ENCODE assay signal across 8 mouse cellular contexts in the genomic region with DNA sequence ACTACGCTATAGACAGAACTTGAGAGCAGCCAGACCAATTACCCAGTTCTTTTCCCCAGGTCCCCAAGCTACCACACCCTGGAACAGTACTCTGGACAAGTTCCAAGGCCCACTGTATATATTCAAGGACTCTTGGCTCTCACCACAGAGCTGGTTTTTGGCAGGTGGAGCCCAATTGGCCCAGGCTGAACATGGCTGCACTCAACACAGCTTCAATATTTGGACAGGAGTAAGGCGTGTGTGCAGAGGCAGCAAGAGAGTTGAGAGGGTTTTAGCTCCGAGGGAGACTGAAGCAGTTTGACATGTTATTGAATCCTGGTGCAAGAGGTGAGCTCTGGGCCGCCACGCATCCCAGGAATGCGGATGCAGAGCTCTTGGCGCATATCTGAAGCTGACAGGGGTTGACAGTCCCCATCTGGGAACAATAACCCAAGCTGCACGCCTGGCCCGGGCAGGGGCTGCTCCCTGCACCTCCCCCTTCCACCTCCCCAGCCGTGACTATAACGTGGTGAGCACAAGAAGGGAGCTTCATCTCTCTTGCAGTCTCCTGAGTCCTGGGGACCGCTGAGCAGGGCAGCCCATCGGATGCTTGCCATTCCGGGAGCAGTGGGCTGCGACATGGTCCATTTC. TPM values are rescaled to one million over a fixed set of nuclear protein-coding genes. Genes with fewer than 3 reads are reported as not detected.
DNase-seq lines count a peak whose midpoint lies in the region; ATAC-seq and TF ChIP-seq lines count a peak whose summit lies in the region.

No protein-coding gene starts in this region.

- peak overlapping the region; percentile 37; the same call in 1 of the 2 replicates for H3K9ac ChIP-seq in forebrain, embryonic 13.5 days
- H3K9ac ChIP-seq in hindbrain, postnatal 0 days (replicated peaks; ENCODE audit: low read length) = no peak overlapping the region

- DNase-seq in cerebellum, postnatal 14 days = peak; percentile 46 to 58
- no peak for DNase-seq in cerebellum, adult 9-10 months
- peak; percentile 69 for DNase-seq in hindbrain, postnatal 0 days (ENCODE audit: low spot score)
- DNase-seq in lung, adult 18-20 months = peak; percentile 86 to 93
- DNase-seq in skeletal muscle tissue, adult 2 months (ENCODE audit: low read depth, low spot score) = peak; percentile 4
- no peak for DNase-seq in spleen, adult 18-20 months
- no peak for DNase-seq in thymus, postnatal 4 days

- H3K9me3 ChIP-seq in forebrain, embryonic 13.5 days (replicated peaks) = no peaks in the 10 kb centered on the region
- no peaks in the 10 kb centered on the region for H3K9me3 ChIP-seq in hindbrain, postnatal 0 days (ENCODE audit: low read length)

- TF ChIP-seq CTCF in hindbrain, postnatal 0 days (IDR thresholded peaks at IDR 0.05; ENCODE audit: low read depth) = no peak

- 0 out of 2 replicates have a peak overlapping the region, but pooled peaks have one; percentile 11 for H3K27ac ChIP-seq in forebrain, embryonic 13.5 days
- H3K27ac ChIP-seq in hindbrain, postnatal 0 days = no peak overlapping the region

- no peaks in the 10 kb centered on the region for H3K36me3 ChIP-seq in forebrain, embryonic 13.5 days (ENCODE audit: poor library complexity, severe bottlenecking)
- no peaks in the 10 kb centered on the region for H3K36me3 ChIP-seq in hindbrain, postnatal 0 days (ENCODE audit: insufficient read depth, low read length)

- peak overlapping the region; percentile 44 for H3K4me2 ChIP-seq in forebrain, embryonic 13.5 days
- H3K4me2 ChIP-seq in hindbrain, postnatal 0 days (ENCODE audit: low read depth, low read length) = peak overlapping the region; percentile 44

- 23% methylated on average over 15 of the region's 15 CpGs for WGBS in forebrain, embryonic 13.5 days
- 12% methylated on average over 15 of the region's 15 CpGs for WGBS in hindbrain, postnatal 0 days

- ATAC-seq in forebrain, embryonic 13.5 days = peak; percentile 91
- ATAC-seq in hindbrain, postnatal 0 days = peak; percentile 64

- no peaks in the 10 kb centered on the region for H3K27me3 ChIP-seq in forebrain, embryonic 13.5 days
- no peaks in the 10 kb centered on the region for H3K27me3 ChIP-seq in hindbrain, postnatal 0 days (ENCODE audit: insufficient read depth, low read length)

- 0 out of 2 replicates have a peak overlapping the region, but pooled peaks have one; percentile 7 for H3K4me3 ChIP-seq in forebrain, embryonic 13.5 days
- H3K4me3 ChIP-seq in hindbrain, postnatal 0 days (ENCODE audit: low read length) = no peak overlapping the region

- peaks cover 14% of the 10 kb centered on the region for H3K4me1 ChIP-seq in forebrain, embryonic 13.5 days
- H3K4me1 ChIP-seq in hindbrain, postnatal 0 days (ENCODE audit: insufficient read depth, low read length) = peaks cover 10% of the 10 kb centered on the region; the same call in 1 of the 2 replicates

RNA-seq across cellular contexts. Expression of gene Rasl11b, which starts 33.7 kb away (rescaled TPM):
- polyA plus RNA-seq in forebrain, embryonic 13.5 days (2015; fragmentation: Nextera tagmentation; extraction: Ambion mirVana) = 23.0 TPM in 2 replicates
- 5.9 and 7.2 TPM in 2 replicates for total RNA-seq in hindbrain, postnatal 0 days (2014; rRNA removed)
- polyA plus RNA-seq in hindbrain, postnatal 0 days (2015; fragmentation: Nextera tagmentation; extraction: Ambion mirVana) = 16.7 and 17.1 TPM in 2 replicates

Comparison
In these comparisons a context has a peak if more than half of its experiments do, and no peak if none do; other contexts are left out.
1. DNase-seq: peak in cerebellum, postnatal 14 days (2 of 2), hindbrain, postnatal 0 days (single experiment), lung, adult 18-20 months (2 of 2) and skeletal muscle tissue, adult 2 months (single experiment); none in cerebellum, adult 9-10 months (single experiment), spleen, adult 18-20 months (0 of 2) and thymus, postnatal 4 days (single experiment).